Mouse (Mus musculus): ENCODE measurements around the gene Gm21958.

- TF ChIP-seq TAL1 (IDR thresholded peaks at IDR 0.05; ENCODE audit: low read length) (no peak), GATA1 (IDR thresholded peaks at IDR 0.05; ENCODE audit: low read length) (no peak)
These were observed 25.1 kb downstream of the Gm21958 start for GRCm38 (mm10) chr3:54689091-54689490.
